Mouse (Mus musculus): ENCODE results near the gene Ssr2. TPM values are rescaled to one million over a fixed set of nuclear protein-coding genes. Genes with fewer than 3 reads are reported as not detected.

Gene Ssr2
- polyA plus RNA-seq, 1 experiment: 294 TPM

DNA sequence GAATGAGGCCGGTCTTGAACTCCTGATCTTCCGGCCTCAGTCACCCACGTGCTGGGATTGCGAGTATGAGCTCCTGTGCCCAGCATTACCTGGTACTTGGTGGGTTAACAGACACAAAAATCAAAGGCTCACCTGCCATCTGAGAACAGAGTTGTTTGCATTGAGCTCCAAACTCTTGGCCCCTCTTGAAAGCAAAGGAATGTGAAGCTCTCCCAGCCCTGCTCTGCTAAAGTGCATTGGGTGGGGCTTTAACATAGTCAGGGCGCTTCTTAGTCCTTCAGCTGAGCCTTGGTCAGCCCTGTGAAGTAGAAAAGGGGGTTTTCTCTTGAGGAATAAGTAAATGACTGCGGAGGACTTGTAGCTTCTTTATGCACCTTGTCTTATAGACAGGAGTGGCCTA, 10.1 kb downstream of the Ssr2 start:
- peaks cover 10% of the 10 kb centered on the region for H3K79me2 ChIP-seq (ENCODE audit: control insufficient read depth, insufficient read depth)
- TF ChIP-seq REST (IDR thresholded peaks at IDR 0.05; ENCODE audit: insufficient read depth, insufficient read length): no peak
- no peak for TF ChIP-seq USF1 (IDR thresholded peaks at IDR 0.05; ENCODE audit: low read depth)
- no peak for TF ChIP-seq POLR2AphosphoS2 (IDR thresholded peaks at IDR 0.05; ENCODE audit: insufficient read length, low read depth)
- H3K4me2 ChIP-seq (ENCODE audit: low read depth): no peak overlapping the region

DNA sequence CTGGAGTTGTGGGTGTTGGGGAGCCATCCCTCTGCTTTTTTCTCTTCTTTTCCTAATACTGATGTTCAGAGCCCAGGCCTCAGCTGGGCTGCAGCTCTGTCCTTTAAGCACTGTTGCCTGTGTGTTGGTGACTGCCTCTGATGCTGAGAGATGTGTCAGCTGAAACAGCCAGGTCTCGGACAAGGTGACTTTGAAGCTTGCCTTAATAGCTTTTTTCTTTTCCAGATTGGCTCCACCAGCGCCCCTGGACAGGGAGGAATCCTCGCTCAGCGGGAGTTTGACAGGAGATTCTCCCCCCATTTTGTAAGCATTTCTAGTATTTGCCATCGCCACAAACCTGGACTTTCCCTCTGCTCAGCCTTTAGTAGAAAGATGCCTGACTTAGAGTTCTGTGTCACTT, 11.0 kb downstream of the Ssr2 start:
- Histone ChIP-seq H3K27me3 (ENCODE audit: control insufficient read depth, insufficient read depth, insufficient read length) (no peaks in the 10 kb centered on the region), H3K4me2 (ENCODE audit: low read depth) (no peak overlapping the region), H3K79me2 (ENCODE audit: control insufficient read depth, insufficient read depth) (peaks cover 3% of the 10 kb centered on the region), H3K4me3 (no peak overlapping the region), H3ac (ENCODE audit: control insufficient read depth, insufficient read length) (no peak overlapping the region), H3K36me3 (ENCODE audit: control insufficient read depth, insufficient read depth) (peaks cover 26% of the 10 kb centered on the region)
- TF ChIP-seq POLR2A (IDR thresholded peaks at IDR 0.05; ENCODE audit: insufficient read length, low read depth) (no peak), USF1 (IDR thresholded peaks at IDR 0.05; ENCODE audit: low read depth) (no peak), CEBPB (IDR thresholded peaks at IDR 0.05; ENCODE audit: insufficient read depth, poor library complexity, severe bottlenecking) (no peak), MYOD1 (IDR thresholded peaks at IDR 0.05; ENCODE audit: control insufficient read depth in 1 of 3, insufficient read length in 2 of 3, low read depth in 2 of 3) (no peak), POLR2AphosphoS2 (IDR thresholded peaks at IDR 0.05; ENCODE audit: insufficient read length, low read depth) (no peak), TCF12 (IDR thresholded peaks at IDR 0.05; ENCODE audit: insufficient read depth, poor library complexity, severe bottlenecking) (no peak), MYOG (IDR thresholded peaks at IDR 0.05; ENCODE audit: control insufficient read depth in 1 of 3, insufficient read depth in 1 of 3, insufficient read length in 2 of 3, low read depth in 2 of 3) (no peak), MAX (IDR thresholded peaks at IDR 0.05; ENCODE audit: low read depth) (no peak)

More for the DNA sequence above, 10.1 kb downstream of the Ssr2 start:
- no peaks in the 10 kb centered on the region for H3K27me3 ChIP-seq (ENCODE audit: control insufficient read depth, insufficient read depth, insufficient read length)
- H3K4me3 ChIP-seq: no peak overlapping the region
- no peak overlapping the region for H3ac ChIP-seq (ENCODE audit: control insufficient read depth, insufficient read length)
- peaks cover 26% of the 10 kb centered on the region for H3K36me3 ChIP-seq (ENCODE audit: control insufficient read depth, insufficient read depth)

DNA sequence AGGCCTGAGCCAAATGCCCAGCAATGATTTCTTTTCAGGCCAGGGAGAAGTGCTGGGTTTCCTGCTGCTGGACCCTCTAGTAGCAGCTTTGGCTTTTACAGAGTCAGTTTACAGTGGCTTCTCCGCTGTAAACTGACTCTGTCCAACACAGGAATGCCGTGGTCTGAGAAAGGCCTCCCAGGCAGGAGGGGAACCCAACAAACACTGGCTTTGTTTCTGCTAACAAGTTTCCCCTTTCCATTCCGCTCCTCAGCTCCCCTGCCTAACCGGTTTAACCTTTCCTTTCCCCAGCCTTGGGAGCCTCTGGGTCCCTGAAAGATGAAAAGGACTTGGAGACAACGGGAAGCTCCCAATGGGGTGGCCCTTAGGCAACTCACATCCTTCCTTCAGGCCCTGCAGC, 14.6 kb downstream of the Ssr2 start:
- no peaks in the 10 kb centered on the region for H3K27me3 ChIP-seq (ENCODE audit: control insufficient read depth, insufficient read depth, insufficient read length)
- TF ChIP-seq MYOD1 (IDR thresholded peaks at IDR 0.05; ENCODE audit: control insufficient read depth in 1 of 3, insufficient read length in 2 of 3, low read depth in 2 of 3) (no peak), TCF3 (IDR thresholded peaks at IDR 0.05; ENCODE audit: insufficient read length, low read depth) (no peak), POLR2AphosphoS2 (IDR thresholded peaks at IDR 0.05; ENCODE audit: insufficient read length, low read depth) (peak; percentile 24), MYOG (IDR thresholded peaks at IDR 0.05; ENCODE audit: control insufficient read depth in 1 of 3, insufficient read depth in 1 of 3, insufficient read length in 2 of 3, low read depth in 2 of 3) (no peak), POLR2A (IDR thresholded peaks at IDR 0.05; ENCODE audit: insufficient read length, low read depth) (no peak)
- H3K4me3 ChIP-seq: no peak overlapping the region
- no peak overlapping the region for H3K4me2 ChIP-seq (ENCODE audit: low read depth)
- H3K79me2 ChIP-seq (ENCODE audit: control insufficient read depth, insufficient read depth): no peaks in the 10 kb centered on the region
- peaks cover 18% of the 10 kb centered on the region for H3K36me3 ChIP-seq (ENCODE audit: control insufficient read depth, insufficient read depth)
- H3ac ChIP-seq (ENCODE audit: control insufficient read depth, insufficient read length): no peak overlapping the region

DNA sequence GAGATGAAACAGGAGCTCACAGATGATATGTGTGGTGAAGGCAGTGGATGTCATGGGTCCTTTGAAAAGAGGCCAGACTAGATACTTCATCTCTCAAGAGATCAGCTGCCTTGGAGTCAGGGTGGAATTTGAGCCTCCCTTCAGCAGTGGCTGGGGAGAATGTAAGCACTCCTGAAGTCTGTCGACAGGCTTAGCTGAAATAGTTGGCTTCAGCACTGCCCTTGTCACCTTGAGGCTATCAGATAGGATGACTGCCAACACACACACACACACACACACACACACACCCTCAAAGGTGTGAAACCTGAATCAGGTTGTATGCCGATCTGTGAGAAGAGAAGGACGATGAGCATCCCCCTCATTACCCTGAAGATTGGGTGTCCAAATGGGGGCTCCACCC, 15.4 kb downstream of the Ssr2 start:
- Histone ChIP-seq H3K27me3 (ENCODE audit: control insufficient read depth, insufficient read depth, insufficient read length) (no peaks in the 10 kb centered on the region), H3K36me3 (ENCODE audit: control insufficient read depth, insufficient read depth) (peaks cover 18% of the 10 kb centered on the region), H3K79me2 (ENCODE audit: control insufficient read depth, insufficient read depth) (no peaks in the 10 kb centered on the region), H3ac (ENCODE audit: control insufficient read depth, insufficient read length) (no peak overlapping the region), H3K4me2 (ENCODE audit: low read depth) (no peak overlapping the region), H3K4me3 (no peak overlapping the region)
- no peak for TF ChIP-seq MYOD1 (IDR thresholded peaks at IDR 0.05; ENCODE audit: control insufficient read depth in 1 of 3, insufficient read length in 2 of 3, low read depth in 2 of 3)
- no peak for TF ChIP-seq MAX (IDR thresholded peaks at IDR 0.05; ENCODE audit: low read depth)
- TF ChIP-seq USF1 (IDR thresholded peaks at IDR 0.05; ENCODE audit: low read depth): no peak
- no peak for TF ChIP-seq REST (IDR thresholded peaks at IDR 0.05; ENCODE audit: insufficient read depth, insufficient read length)
- no peak for TF ChIP-seq TCF3 (IDR thresholded peaks at IDR 0.05; ENCODE audit: insufficient read length, low read depth)
- TF ChIP-seq SRF (IDR thresholded peaks at IDR 0.05; ENCODE audit: control insufficient read depth, insufficient read length, low read depth): no peak
- no peak for TF ChIP-seq E2F4 (IDR thresholded peaks at IDR 0.05; ENCODE audit: insufficient read depth)
- TF ChIP-seq MYOG (IDR thresholded peaks at IDR 0.05; ENCODE audit: control insufficient read depth in 1 of 3, insufficient read depth in 1 of 3, insufficient read length in 2 of 3, low read depth in 2 of 3): no peak
- TF ChIP-seq TCF12 (IDR thresholded peaks at IDR 0.05; ENCODE audit: insufficient read depth, poor library complexity, severe bottlenecking): no peak
- no peak for TF ChIP-seq CEBPB (IDR thresholded peaks at IDR 0.05; ENCODE audit: insufficient read depth, poor library complexity, severe bottlenecking)
- TF ChIP-seq POLR2AphosphoS2 (IDR thresholded peaks at IDR 0.05; ENCODE audit: insufficient read length, low read depth): no peak
- no peak for TF ChIP-seq POLR2A (IDR thresholded peaks at IDR 0.05; ENCODE audit: insufficient read length, low read depth)

DNA sequence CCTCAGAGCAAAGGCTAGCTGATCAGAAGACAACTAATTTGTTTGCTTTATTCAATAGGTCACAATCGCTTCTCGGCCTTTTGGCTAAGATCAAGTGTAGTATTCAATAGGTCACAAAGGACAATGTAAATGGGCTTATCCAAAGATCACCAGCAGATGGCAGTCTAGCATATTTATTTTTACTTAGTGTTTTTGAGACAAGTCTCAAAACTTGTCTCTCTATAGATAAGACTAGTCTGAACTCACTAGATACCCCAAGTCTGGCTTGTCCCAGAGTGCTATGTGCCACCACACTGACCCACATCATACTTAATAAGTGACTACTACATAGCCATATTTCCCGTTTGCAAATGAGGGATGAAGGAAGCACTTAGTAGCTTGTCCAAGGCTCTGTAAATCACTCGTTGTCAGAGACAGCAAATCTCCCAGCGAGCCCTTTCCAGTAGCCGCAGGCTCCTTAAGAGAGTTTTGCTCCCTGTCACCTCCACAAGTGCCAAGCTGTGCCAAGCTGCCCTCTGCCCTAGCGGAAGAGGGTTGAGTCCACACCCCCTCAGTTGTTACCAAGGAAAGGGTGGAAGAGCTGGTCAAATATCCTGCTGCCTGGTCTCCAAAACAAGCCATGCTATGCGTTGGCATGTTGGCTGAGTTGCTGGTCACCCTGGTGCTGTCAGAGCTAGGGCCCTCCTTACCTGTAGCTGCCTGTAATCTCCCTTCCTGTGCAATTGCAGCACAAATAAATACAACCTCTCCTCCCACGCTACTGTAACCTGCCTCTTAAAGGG, 16.5 kb downstream of the Ssr2 start:
- Histone ChIP-seq H3K79me2 (ENCODE audit: control insufficient read depth, insufficient read depth) (no peaks in the 10 kb centered on the region), H3K4me3 (no peak overlapping the region), H3K4me2 (ENCODE audit: low read depth) (peak overlapping the region; percentile 83), H3ac (ENCODE audit: control insufficient read depth, insufficient read length) (no peak overlapping the region), H3K27me3 (ENCODE audit: control insufficient read depth, insufficient read depth, insufficient read length) (no peaks in the 10 kb centered on the region), H3K36me3 (ENCODE audit: control insufficient read depth, insufficient read depth) (peaks cover 10% of the 10 kb centered on the region)
- peak; percentile 12 for TF ChIP-seq POLR2A (IDR thresholded peaks at IDR 0.05; ENCODE audit: insufficient read length, low read depth)
- TF ChIP-seq E2F4 (IDR thresholded peaks at IDR 0.05; ENCODE audit: insufficient read depth): no peak
- no peak for TF ChIP-seq MAX (IDR thresholded peaks at IDR 0.05; ENCODE audit: low read depth)
- no peak for TF ChIP-seq CEBPB (IDR thresholded peaks at IDR 0.05; ENCODE audit: insufficient read depth, poor library complexity, severe bottlenecking)
- no peak for TF ChIP-seq USF1 (IDR thresholded peaks at IDR 0.05; ENCODE audit: low read depth)
